Mouse (Mus musculus): ENCODE measurements around the gene Rab11fip4. TPM values are rescaled to one million over a fixed set of nuclear protein-coding genes. Genes with fewer than 3 reads are reported as not detected.

Gene Rab11fip4
- total RNA-seq (2015; ENCODE audit: low replicate concordance) (0.36 and 0.42 TPM in 2 replicates), total RNA-seq (2017; ENCODE audit: low replicate concordance) (0.23 and 0.51 TPM in 2 replicates)

- no peak for ATAC-seq (replicated peaks; ENCODE audit: low FRiP score, poor library complexity, severe bottlenecking)
Observed at GRCm38 (mm10) chr11:79590664-79591590, at the start of gene Rab11fip4. Gene Rab11fip4 (plus strand): TSS chr11:79591212.

GRCm38 (mm10) chr11:79552622-79553021, 38.4 kb upstream of the Rab11fip4 start:
- peak; percentile 57; the same call in 1 of the 2 replicates for ATAC-seq (replicated peaks; ENCODE audit: low FRiP score, poor library complexity, severe bottlenecking)

- no peak for ATAC-seq (replicated peaks; ENCODE audit: low FRiP score, poor library complexity, severe bottlenecking)
Observed at GRCm38 (mm10) chr11:79560536-79560935, 30.5 kb upstream of the Rab11fip4 start.

GRCm38 (mm10) chr11:79563493-79563892, 27.5 kb upstream of the Rab11fip4 start:
- ATAC-seq (replicated peaks; ENCODE audit: low FRiP score, poor library complexity, severe bottlenecking) = no peak

GRCm38 (mm10) chr11:79566947-79567346, 24.1 kb upstream of the Rab11fip4 start:
- ATAC-seq (replicated peaks; ENCODE audit: low FRiP score, poor library complexity, severe bottlenecking) = no peak

GRCm38 (mm10) chr11:79568197-79568911, 22.7 kb upstream of the Rab11fip4 start:
- ATAC-seq (replicated peaks; ENCODE audit: low FRiP score, poor library complexity, severe bottlenecking) = no peak

- no peak for ATAC-seq (replicated peaks; ENCODE audit: low FRiP score, poor library complexity, severe bottlenecking)
Observed at GRCm38 (mm10) chr11:79570319-79570718, 20.7 kb upstream of the Rab11fip4 start.

GRCm38 (mm10) chr11:79573836-79574235, 17.2 kb upstream of the Rab11fip4 start:
- no peak for ATAC-seq (replicated peaks; ENCODE audit: low FRiP score, poor library complexity, severe bottlenecking)

- ATAC-seq (replicated peaks; ENCODE audit: low FRiP score, poor library complexity, severe bottlenecking) = no peak
Observed at GRCm38 (mm10) chr11:79575383-79576073, 15.5 kb upstream of the Rab11fip4 start.

- ATAC-seq (replicated peaks; ENCODE audit: low FRiP score, poor library complexity, severe bottlenecking) = peak; percentile 73; the same call in 1 of the 2 replicates
Observed at GRCm38 (mm10) chr11:79577741-79578140, 13.3 kb upstream of the Rab11fip4 start.

GRCm38 (mm10) chr11:79580660-79581059, 10.4 kb upstream of the Rab11fip4 start:
- no peak for ATAC-seq (replicated peaks; ENCODE audit: low FRiP score, poor library complexity, severe bottlenecking)

- no peak for ATAC-seq (replicated peaks; ENCODE audit: low FRiP score, poor library complexity, severe bottlenecking)
Observed at GRCm38 (mm10) chr11:79581257-79581656, 9.8 kb upstream of the Rab11fip4 start.

GRCm38 (mm10) chr11:79584191-79584590, 6.8 kb upstream of the Rab11fip4 start:
- ATAC-seq (replicated peaks; ENCODE audit: low FRiP score, poor library complexity, severe bottlenecking) = peak; percentile 41; the same call in 1 of the 2 replicates

GRCm38 (mm10) chr11:79589317-79590075, 1.5 kb upstream of the Rab11fip4 start:
- no peak for ATAC-seq (replicated peaks; ENCODE audit: low FRiP score, poor library complexity, severe bottlenecking)

- ATAC-seq (replicated peaks; ENCODE audit: low FRiP score, poor library complexity, severe bottlenecking) = no peak
Observed at GRCm38 (mm10) chr11:79591591-79591975, 571 bp downstream of the Rab11fip4 start.

GRCm38 (mm10) chr11:79593495-79593894, 2.5 kb downstream of the Rab11fip4 start:
- ATAC-seq (replicated peaks; ENCODE audit: low FRiP score, poor library complexity, severe bottlenecking) = no peak

GRCm38 (mm10) chr11:79610454-79610853, 19.4 kb downstream of the Rab11fip4 start:
- ATAC-seq (replicated peaks; ENCODE audit: low FRiP score, poor library complexity, severe bottlenecking) = no peak

- no peak for ATAC-seq (replicated peaks; ENCODE audit: low FRiP score, poor library complexity, severe bottlenecking)
Observed at GRCm38 (mm10) chr11:79611011-79611666, 20.1 kb downstream of the Rab11fip4 start.
